Mouse (Mus musculus) inflammation-experienced regulatory T-cells, adult 6 months (primary cell): Measurements from ENCODE around the gene Jakmip3. TPM values are rescaled to one million over a fixed set of nuclear protein-coding genes. Genes with fewer than 3 reads are reported as not detected.
A peak's percentile ranks its signal among the peaks of the same experiment; 100 is the strongest.

Experiments used
- ATAC-seq: one replicate; pipeline ENCODE4 v1.8.0; 2017
- polyA plus RNA-seq, 3 experiments: library from polyadenylated mRNA; unstranded; fragments of 100-300 nt; shearing (Covaris generic); gene quantifications; one replicate each; pipeline ENCODE4 v1.2.1; 2017

The Jakmip3 gene
- under 1 TPM in 2 of 3 experiments, not detected in 1; 0.09 to 0.33 TPM for polyA plus RNA-seq

DNA sequence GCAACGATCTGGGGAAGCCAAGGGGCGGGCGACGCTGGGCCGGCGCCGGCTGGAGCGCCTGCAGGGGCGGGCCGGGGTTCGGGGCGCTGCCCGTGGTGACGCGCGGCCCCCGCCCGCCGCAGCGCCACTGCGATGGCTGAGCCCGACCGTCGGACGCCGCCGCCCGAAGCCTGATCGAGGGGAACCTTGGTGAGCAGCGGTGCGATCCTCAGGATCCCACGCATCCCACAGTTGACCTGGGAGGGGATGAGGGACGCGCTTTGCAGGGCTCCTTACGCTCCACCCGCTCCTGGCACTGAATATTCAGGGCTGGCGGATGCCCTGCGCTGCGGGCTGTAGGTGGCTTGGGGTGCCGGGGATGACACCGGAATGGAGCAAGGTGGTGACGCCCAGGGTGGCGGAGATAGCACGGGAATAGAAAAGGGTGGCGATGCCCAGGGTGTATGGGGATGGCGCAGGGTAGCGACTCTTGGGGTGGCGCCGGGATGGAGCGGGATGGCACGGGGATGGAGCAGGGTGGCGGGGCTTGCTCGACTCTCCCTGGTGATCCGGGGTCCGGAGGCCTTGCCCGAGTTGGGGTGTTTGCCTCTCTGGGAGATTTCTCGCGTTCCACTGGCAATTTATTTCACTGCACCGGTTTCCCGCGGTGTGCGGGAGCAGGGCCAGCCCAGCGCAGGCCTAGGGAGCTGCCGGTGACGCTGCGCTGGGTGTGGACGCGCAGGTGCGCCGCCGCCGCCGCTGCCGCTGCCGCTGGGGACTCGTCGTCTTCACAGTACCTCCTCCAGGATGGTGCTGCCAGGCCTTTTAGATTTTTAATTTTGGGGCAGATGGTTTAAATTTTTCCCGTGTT, at the start of gene Jakmip3:
TSS of gene Jakmip3 (plus strand) at position 119 of the 850 bp plus-strand sequence.
- no peak for ATAC-seq

DNA sequence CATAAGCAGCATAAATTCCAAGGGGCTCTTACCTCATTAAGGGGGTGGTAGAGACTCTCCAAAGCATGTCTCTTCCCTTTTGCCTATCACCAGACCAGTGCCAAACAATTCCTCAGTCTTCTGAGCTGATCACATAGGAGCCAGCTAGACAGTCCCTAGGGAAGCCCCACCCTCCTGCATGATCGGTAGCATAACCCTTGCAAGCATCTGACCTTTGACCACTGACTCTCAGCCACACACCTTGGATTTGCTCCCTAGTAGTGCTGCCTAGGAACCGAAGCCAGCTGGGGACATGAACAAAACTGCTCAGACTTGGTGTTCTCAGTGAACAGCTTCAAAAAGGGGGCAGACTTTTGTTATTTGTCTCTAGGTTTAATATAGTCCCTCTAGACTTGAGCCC, 42.4 kb upstream of the Jakmip3 start:
- ATAC-seq: no peak

DNA sequence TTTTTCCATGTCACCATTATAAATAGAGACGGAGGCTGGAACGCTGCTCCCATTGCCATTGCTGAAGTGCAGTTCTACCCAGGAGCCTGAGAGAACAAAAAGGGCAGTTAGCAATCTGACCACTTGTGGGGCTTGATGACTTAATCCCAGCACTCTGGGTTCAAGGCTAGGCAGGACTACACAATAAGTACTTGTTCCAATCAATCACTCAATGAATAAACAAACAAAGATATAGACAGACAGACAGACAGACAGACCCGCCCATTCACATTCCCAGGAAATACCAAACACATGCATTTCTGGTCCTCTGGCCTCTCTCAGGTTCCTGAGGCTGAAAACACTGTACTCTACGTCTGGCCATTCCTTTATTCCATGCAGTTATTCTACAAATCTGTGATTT, 41.8 kb upstream of the Jakmip3 start:
- ATAC-seq: no peak

DNA sequence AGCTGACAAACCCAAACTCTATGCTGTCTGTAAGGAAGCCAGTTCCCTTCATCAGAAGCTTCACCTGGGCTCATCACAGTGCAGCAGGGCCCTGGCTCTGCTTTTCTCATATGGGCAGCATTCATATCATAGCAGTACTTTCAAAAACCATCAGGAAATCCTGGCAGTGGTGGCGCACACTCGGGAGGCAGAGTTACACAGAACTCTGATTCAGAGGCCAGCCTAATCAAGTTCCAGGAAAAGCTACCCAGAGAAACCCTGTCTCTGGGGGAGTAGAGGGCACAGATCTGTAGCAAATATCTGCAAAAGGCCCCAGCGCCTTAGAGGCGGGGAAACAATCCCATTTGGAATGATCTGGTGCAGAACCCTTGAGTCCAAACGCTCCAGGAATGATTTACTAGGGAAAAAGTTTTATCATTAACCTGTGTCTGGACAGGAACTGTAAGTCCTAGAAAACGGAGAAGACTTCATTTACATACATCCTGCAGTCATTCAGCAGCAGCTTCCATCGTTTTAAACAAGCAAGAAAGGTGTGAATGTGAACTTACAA, 36.6 kb upstream of the Jakmip3 start:
- ATAC-seq: no peak

GRCm38 (mm10) chr7:138906441-138906840, 34.1 kb upstream of the Jakmip3 start:
- no peak for ATAC-seq

GRCm38 (mm10) chr7:138907043-138907442, 33.5 kb upstream of the Jakmip3 start:
- ATAC-seq: no peak

GRCm38 (mm10) chr7:138907976-138908375, 32.6 kb upstream of the Jakmip3 start:
- no peak for ATAC-seq

DNA sequence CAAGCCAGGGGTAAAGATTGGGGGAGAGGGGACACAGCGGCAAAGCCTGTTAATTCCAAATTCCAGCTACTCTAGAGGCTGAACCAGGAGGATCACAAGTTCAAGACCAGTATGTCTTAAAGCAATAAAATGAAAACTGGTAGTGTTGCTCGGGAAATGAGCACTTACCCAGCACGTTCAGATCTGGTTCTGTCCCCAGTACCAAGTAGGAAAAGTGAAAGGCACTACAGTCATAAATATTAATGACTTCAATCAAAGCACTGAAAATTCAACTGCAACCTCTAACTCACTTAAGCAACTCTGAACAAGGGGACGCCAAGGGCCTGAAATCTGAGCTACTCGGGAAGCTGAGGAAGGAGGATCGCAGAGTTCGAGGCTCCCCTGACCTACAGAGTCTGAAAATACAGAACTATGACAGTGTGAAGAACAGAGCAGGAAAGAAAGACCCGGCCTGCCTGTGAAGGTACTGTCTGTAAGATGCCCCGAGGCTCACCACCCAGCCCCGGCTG, 31.7 kb upstream of the Jakmip3 start:
- no peak for ATAC-seq

DNA sequence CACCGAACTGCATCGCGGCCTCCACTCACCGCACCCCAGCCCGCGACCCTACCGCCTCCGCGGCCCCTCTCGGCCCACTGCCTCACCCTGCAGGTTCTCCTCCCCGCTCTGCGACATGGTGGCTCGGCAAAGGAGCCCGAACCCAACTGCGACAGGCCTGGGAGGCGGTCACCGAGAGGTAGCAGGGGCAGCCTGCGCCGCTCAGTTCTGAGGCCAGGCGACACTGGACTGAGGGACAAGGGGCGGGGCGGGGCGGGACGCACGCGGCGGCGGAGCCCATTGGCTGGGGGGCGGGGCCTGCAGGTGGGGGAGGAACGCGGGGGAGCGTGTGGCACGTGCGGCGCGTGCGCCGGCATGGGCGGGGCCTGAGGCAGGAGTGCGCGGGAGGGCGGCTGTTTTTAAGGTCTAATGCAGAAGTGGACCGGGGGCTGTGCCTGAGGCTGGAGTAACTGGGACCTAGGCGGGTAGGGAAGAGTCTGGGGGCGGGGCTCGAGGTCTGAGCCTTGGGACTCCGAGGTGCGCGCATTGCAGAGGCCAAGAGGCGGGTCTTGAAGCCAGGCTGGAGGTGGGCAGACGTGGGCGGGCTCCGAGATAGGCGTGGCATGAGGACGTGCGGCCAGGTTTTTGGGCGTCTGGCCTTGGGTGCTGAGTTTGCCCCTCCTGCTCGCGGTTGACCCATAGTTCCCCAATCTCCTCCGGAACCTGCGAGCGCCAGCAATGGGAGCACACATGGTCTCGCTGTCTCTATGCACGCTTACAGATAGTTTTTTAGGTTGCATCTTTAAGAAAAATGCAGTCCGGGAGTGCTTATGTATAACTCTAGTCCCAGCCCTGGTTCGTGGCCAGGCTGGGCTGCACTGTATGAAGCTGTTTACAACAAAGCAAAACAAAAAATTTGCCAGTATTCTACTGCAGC, 31.0 kb upstream of the Jakmip3 start, which contains the start of gene Bnip3:
TSS of gene Bnip3 (minus strand) at position 243 of the 916 bp plus-strand sequence.
- ATAC-seq: peak; percentile 88

DNA sequence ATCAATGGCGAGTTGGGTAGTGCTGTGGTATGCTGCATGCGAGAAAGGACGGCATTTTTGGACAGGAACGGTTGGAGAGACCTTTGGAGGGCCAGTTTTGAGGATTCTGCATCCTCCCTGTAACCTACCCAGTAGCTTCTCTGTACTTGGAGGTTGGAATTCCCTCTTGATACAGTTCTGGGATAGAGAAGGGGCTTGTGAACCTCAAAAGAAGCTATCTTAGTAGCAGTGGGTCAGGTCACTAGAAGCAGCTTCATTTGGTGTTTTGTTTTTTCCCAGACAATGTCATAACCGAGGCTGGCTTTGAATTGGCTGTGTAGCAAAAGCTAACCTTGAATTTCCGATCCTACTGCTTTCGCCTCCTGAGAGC, 30.4 kb upstream of the Jakmip3 start:
- ATAC-seq: no peak

DNA sequence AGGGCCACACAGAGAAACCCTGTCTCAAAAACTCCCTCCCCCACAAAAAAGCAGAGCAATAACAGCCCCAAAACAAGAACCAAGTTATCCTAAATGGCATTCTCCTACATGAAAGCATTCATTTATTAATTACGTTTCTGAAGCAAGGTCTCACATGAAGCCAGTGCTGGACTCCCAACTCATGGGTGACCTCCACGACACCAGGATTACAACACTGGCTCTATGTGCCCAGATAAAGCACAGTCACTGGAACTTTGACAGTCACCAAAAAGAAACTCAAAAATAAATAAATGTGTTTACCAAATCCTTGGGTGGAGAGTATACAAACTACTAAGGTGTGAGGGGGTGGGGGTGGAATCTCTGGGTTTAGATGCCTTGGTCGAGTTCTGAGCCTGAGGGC, 26.9 kb upstream of the Jakmip3 start:
- no peak for ATAC-seq

DNA sequence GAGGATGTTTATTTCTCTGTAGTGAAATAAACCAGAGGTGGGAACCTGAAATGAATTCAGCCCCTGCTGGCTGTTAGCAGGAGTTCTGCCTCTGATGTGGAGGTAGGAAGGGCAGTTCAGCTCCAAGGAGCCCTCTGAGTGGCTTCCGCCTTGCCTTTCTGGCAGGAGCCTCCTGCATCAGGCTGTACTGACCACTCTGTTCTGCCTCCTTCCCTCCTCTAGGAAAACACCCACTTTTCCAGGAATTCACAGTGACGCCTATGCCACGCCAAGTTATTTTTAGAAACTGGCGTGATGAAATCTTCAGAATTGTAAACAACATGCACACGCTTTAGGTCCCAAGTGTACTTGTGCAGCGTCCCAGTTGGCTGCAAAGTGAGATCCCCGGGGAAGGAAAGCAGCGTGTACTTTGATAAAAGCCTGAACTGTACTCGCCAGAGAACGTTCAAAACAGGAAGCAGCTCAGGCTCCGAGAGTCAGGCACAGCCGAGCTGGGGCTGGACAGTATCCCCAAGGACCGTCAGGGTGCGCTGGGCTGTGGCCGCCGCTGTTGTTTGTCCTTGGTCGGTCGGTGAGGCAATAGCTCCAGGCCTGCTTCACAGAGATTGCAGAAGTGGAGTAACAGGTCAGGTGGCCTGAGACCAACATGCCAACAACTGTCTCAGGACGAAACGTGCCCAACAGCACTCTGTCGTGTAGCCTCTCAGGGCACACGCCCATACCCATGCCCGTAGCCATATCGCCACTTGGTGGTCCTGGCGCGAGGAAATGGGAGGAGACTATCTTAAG, 21.2 kb upstream of the Jakmip3 start:
- ATAC-seq: peak; percentile 50

- no peak for ATAC-seq
Observed at GRCm38 (mm10) chr7:138921611-138922010, 18.9 kb upstream of the Jakmip3 start.

DNA sequence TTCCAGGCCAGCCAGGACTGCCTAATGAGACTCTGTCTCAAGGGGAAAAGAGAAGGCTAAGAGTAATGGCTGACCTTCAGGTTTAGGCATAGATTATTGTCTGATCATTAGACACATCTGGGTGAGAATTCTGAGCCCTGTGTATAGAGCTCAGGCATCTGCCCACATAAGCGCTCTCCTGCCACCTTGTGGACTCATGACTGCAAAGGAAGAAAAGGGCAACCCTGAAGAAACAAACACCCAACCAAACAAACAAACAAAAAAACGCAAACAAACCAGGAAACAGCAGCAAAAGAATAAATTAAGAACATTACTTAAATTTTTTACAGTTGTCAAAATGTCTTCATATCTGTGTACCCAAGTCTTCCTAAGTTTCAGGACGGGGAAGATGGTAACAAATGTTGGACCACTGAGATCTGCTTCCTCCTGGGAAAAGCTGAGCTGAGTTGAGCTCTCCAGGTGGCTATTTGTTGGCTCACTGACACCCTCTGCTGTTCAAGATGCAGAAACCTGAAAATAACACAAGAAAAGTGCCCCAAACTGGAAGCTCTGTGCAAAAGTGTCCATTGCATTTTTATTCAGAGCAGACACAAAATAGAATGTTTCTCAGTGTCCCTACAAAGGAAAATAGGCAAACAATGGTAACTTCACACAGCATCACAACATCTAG, 16.6 kb upstream of the Jakmip3 start:
- no peak for ATAC-seq

GRCm38 (mm10) chr7:138928456-138928855, 12.1 kb upstream of the Jakmip3 start:
- no peak for ATAC-seq

- ATAC-seq: no peak
Observed at GRCm38 (mm10) chr7:138934523-138934922, 6.0 kb upstream of the Jakmip3 start.

DNA sequence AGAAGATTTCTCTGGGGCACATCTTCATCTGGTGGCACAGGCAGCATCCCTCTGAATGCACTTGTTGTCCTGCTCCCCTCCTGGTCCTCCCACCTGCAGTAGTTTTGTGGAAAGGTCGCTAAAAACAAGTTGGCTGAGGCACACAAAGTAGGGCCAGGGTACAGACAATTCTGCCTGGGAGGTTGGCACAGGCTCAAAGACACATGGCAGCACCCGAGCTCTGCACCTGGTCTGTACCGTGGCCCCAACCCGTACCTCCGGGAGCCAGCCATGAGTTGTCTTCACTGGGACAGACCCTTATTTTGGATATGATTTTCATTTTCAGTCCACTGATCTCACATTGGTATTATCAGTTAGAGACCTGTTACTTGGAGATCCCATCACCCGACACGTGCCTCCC, 1.5 kb upstream of the Jakmip3 start:
- no peak for ATAC-seq

DNA sequence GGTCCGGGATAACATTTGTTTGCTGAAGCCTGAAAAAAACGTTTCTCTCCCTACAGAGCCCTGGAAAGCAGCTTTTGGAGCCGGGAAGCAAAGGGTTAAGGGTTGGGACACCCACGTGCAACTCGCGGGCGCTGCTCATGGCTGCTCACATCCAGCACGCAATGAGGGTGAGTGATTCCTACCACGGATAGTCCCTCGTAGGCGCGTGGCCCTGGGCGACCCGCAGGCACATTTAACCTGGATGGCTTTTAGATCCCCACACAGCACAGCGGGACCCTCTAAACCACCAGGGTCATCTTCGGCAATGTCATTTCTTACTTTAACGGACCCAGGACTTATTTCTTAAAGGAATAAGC, 296 bp upstream of the Jakmip3 start:
- ATAC-seq: no peak

- ATAC-seq: no peak
Observed at GRCm38 (mm10) chr7:138941571-138941970, 1.0 kb downstream of the Jakmip3 start.

DNA sequence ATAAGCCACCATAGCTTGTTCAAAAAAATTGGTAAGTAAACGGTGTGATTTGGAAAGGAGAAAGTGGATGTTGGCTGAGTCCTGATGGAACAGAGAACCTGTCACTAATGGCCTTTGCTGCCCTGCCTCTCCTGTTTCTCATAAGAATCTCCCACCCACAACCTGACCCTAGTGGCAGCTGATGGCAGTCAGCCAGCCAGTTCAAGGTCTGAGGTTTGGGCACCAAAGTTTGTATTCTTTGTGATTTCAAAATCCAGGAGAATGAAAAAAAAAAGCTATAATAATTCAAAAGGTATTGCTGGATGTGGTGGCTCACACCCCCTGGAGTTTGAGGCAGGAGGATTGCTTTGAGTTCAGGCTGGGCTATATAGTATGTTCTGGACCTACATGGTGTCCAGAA, 1.8 kb downstream of the Jakmip3 start:
- no peak for ATAC-seq

DNA sequence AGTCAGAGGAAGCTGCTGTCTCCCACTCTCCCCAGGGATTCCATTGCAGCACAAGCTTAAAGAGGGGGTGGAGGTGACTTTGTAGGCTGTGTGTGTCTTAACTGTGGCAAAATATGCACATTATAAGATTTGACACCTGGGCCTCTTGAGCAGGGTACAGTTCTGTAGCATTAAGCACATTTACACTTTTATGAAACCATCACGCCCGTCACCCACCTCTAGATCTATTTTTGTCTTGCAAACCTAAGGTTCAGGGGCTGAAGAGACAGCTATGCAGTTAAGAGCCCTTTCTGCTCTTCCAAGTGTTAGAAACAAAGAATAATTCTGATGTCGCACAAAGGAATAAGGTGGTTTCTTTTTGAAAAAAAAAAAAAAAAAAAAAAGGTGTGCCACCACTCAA, 5.1 kb downstream of the Jakmip3 start:
- ATAC-seq: no peak

DNA sequence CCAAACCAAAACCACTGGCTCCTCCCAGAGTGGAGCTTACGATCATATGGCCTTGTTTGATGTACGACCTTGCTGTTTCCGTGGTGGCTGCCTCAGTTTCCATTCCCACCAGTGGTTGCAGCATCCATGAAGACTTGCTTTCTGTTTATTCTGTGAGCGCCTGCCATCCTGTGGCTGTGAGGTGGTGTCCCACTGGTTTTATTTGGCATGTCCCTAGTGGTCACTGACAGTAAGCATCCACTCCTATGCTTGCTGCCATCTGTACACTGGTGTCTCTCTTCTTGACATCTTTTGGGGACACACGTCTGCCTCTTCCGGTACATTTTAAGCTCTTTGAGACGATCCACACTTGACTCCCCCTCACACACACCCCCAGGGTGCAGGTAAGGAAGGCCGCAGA, 7.2 kb downstream of the Jakmip3 start:
- ATAC-seq: no peak
